Mouse (Mus musculus) splenic B cell, adult 2 months (primary cell): ENCODE results near the gene Rab8a.

Experiments used
- DNase-seq: peaks from one replicate; pipeline ENCODE4 v3.0.0-alpha.2; 2011; ENCODE audit warnings: low read depth, low spot score
- H3K27me3 ChIP-seq: 2 replicates; pipeline ENCODE4 v1.6.1; 2012; ENCODE audit warnings: mild to moderate bottlenecking, low read length, moderate library complexity, mixed read lengths; ENCODE audit not compliant: control insufficient read depth, poor library complexity, insufficient read depth, severe bottlenecking
- H3K36me3 ChIP-seq: 2 replicates; pipeline ENCODE4 v1.6.1; 2012; ENCODE audit warnings: mild to moderate bottlenecking, low read length, moderate library complexity, mixed read lengths; ENCODE audit not compliant: control insufficient read depth, poor library complexity, insufficient read depth, severe bottlenecking

Gene Rab8a

DNA sequence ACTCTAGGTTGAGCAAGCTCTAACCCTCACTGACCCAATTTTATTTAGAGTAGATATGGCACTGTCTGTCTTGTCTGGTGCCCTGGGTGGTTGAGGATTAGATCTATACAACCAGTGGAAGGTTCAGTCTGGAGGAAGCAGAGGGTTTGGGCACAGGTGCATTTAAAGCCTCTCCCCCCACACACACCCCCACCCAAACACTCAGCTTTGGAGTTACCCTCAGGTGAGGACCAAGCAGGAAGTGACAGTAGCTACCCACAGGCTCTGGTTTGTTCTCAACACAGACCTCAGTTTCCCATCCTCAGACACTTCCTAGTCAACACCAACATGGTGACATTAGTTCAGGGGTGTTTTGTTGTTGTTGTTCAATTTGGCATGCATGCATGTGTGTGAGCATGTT is 1.8 kb downstream of the Rab8a start:
- Histone ChIP-seq H3K27me3 (no peaks in the 10 kb centered on the region), H3K36me3 (no peaks in the 10 kb centered on the region; the same call in 1 of the 2 replicates)
- peak; percentile 23 for DNase-seq

DNA sequence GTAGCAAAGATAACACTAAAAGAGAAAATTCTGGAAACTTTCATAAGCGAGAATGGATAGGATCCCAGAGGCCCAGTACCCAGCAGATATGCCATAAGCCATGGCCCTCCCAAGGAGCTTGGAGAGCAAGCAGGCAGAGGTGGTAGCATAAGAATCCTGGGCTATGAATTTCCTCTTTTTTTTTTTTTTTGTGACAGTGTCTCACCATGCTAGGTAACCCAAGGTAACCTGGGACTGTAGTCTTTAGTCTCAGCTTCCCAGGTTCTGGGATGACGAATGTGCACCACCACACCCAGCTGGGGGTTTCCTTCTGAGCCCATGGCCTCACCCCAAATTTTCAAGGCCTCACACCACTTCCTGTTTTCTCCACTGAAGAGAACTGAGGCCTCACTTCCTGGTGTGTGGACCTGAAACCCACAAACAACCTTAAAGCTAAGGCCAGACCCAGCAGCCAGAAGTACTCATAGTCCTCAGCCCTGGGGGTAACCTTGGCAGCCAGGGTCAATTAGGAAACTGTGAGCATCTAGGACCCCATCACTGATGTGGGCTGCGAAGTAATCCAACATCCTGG is 8.2 kb downstream of the Rab8a start:
- H3K36me3 ChIP-seq = peaks cover 24% of the 10 kb centered on the region
- DNase-seq = peak; percentile 88

DNA sequence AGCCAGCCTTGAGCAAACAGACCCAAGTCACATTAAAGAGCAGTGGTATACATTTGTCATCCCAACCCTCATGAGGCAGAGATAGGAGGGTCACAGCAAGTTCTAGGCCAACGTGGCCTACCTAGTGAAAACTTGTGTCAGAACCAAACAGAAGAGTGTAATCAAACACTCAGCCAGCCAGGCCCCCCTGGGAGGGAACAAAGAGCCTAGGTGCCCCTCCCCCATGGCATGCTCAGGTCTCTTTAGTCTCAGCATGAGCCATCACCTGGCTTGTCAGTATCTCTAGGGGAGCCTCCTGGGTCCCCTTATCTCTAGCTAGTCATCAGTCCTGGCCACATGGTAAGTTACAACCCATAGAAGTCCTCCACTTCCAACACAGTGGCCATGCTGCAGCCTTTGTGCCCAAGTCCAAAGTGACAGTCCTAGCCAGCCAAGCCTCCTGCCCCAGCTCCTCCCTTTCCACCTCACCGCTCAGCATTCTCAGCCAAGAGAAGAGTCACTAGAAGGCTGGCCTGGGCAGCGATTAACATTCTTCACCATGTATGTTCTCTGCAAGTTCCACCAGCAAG is 8.8 kb downstream of the Rab8a start:
- H3K27me3 ChIP-seq = no peaks in the 10 kb centered on the region
- peaks cover 24% of the 10 kb centered on the region for H3K36me3 ChIP-seq
- DNase-seq = no peak

More for the DNA sequence above, 8.2 kb downstream of the Rab8a start:
- no peaks in the 10 kb centered on the region for H3K27me3 ChIP-seq

DNA sequence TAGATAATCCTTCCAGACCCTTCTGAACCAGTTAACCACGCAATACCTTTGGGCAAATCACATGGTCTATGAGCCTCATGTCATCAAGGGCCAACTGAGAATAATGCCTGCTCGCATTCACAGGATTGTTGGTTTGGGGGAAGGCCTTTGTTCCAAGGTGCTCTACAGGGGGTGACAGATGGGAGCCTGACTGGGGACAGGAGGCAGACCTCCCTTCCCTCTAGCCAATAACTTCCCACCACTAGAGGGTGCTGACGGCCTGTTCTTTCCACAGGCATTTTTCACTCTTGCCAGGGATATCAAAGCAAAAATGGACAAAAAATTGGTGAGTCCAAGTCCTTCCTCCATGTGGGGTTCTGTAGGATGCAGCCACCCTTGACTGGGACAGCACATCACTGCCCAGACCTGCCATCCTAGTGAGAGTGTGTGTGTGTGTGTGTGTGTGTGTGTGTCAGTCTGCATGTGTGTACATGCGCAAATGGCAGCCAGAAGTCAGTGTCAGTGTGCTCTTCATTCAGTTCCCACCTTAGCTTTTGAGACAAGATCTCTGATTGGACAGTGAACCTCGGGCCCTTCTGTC is 16.4 kb downstream of the Rab8a start:
- H3K27me3 ChIP-seq = no peaks in the 10 kb centered on the region
- peak; percentile 87 for DNase-seq
- peaks cover 31% of the 10 kb centered on the region for H3K36me3 ChIP-seq

DNA sequence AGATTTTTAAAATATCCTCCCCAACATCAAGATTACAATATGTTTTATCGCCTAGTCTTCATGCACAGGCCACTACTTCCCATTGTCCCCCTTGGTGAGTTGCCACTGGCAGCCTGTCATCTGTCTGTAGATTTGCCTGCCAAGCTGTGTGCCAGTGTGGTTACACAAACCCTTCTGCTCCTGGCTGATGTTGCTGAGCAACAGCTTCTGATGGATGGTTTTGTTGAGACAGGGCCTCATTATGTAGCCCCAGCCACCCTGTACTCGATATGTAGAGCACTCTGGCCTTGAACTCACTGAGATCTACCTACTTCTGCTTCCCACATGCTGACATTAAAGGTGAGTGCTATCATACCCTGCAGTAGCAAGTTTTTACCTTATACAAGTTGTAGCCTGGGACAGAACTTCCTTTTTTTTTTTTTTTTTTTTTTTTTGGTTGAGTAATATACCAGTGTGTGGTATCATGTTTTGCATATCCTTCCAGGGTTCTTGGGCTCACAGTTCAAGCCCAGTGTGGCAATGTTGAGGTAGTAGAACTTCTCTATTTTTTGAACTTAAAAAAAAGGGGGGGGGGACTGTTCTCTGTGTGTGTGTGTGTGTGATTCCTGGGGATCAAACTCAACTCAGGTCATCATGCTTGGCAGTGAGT is 22.7 kb downstream of the Rab8a start:
- Histone ChIP-seq H3K27me3 (no peaks in the 10 kb centered on the region), H3K36me3 (peaks cover 12% of the 10 kb centered on the region)
- DNase-seq = peak; percentile 86

DNA sequence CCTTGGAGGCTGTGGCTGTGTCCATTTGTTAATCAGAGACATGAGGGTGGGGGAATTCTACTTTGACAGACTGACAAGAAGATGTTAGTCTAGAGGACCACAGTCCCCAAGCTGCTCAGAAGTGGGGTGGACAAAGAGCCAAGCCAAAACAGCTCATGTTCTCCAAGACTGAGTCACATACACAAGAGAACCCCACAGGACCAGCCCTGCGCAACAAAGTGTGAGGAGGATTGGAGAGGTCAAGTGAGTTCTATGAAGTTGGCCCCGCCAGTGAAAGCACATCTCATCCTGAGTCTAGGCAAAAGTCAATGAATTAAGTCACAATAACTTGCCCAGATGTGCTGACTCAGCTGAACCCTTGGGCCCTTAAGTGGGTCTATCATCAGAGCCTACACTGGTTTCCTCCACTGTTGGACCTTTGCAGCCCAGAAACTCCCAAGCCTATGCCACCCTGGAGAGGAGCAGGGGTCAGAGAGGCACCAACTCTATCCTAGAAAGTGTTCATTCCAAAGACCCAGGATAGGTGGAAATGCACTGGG is 26.9 kb downstream of the Rab8a start:
- no peaks in the 10 kb centered on the region for H3K27me3 ChIP-seq
- no peaks in the 10 kb centered on the region for H3K36me3 ChIP-seq
- DNase-seq = no peak

DNA sequence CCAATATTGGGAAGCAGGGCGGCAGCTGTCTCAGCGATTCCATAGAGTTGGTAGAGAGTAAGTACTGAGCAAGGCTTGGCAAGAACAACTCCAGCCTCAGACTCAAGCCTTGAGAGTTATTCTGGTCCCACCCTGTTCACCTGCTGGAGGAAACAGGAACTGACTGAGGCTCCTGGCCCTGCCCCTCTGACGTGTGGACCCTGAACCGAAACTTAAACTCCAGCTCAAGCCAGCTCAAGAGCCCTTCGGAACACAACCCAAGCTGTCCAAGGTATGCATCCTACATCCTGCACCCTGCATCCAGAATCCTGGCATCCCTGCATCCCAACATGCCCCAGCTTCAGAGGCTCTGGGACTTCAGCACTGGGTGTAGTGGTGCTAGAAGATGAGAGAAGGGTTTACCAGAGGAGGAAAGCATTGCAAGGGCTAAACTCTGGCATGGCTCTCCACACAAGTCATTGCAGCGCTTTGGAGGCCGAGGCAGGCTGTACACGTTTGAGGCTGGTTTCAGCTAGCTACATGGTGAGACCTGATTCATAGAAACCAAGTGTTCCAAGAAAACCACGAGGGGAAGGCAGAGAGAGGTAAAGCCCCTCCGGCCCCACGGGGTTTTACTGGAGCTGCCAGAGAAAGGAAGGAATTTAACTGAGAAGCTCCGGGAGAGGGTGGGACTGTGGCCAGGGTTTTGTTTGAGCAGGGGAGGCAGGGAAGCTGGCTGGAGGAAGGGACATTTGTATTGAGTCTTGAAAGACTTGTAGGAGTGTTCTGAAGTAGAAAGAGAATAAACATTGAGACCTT is 28.6 kb downstream of the Rab8a start, which contains the start of gene Hsh2d:
Gene Hsh2d (plus strand): TSS at position 222 of the 798 bp plus-strand sequence.
- Histone ChIP-seq H3K36me3 (peaks cover 5% of the 10 kb centered on the region), H3K27me3 (no peaks in the 10 kb centered on the region)
- peak; percentile 88 for DNase-seq

DNA sequence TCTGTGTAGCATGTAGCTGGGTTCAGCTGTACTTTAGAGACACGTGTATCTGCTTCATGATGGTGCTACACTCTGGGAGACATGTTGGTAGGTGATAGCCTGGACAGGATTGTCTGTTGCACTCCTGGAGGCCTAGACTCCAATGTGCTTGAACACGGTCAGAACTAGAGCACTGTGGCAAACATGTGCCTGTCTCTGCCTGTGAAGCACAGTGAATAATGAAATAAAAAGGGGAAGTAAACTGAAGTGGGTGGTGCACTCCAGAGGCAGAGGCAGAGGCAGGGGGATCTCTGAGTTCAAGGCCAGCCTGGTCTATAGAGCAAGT is 29.2 kb downstream of the Rab8a start:
- DNase-seq = peak; percentile 68
- no peaks in the 10 kb centered on the region for H3K27me3 ChIP-seq

DNA sequence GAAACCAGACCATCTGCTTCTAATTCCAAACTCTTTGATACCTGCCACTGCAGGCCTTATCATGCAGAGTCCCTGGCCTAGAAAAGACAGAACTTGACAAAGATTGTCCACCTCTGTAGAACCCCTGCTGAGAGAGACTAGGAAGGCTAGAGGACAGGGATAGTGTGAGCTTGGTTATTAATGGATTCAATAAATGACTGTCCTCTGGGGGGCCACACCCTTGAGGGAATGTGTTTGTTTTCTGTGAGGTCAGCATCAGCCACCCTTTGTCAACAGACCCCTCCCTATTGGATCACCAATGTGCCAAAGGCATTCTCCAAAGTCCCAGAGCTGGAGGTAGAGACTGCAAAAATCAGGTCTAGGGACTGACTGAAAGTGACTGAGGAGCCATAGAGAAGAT is 31.1 kb downstream of the Rab8a start:
- DNase-seq = no peak
- peaks cover 18% of the 10 kb centered on the region for H3K36me3 ChIP-seq
- no peaks in the 10 kb centered on the region for H3K27me3 ChIP-seq

More for the DNA sequence above, 29.2 kb downstream of the Rab8a start:
- peaks cover 9% of the 10 kb centered on the region for H3K36me3 ChIP-seq

DNA sequence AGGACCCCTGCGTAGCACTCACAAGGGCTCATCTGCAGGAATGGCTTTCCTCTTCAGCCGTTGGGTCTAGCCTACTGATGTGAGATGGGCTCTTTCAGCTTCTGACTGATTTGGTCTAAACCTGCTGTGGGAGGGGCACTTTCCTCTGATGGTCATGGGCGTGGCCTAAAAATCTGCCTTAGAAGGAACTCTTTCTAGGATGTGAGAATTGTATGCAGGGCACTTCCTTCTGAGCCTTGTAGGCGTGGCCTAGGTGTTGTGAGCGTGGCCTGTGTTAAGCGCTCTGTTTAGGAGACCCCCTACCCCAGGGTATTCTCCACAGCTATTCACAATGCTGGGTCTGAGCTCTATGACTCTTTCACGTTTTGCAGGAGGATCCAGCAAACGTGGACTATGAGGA is 37.0 kb downstream of the Rab8a start:
- H3K27me3 ChIP-seq = no peaks in the 10 kb centered on the region
- H3K36me3 ChIP-seq = peaks cover 48% of the 10 kb centered on the region
- DNase-seq = no peak

DNA sequence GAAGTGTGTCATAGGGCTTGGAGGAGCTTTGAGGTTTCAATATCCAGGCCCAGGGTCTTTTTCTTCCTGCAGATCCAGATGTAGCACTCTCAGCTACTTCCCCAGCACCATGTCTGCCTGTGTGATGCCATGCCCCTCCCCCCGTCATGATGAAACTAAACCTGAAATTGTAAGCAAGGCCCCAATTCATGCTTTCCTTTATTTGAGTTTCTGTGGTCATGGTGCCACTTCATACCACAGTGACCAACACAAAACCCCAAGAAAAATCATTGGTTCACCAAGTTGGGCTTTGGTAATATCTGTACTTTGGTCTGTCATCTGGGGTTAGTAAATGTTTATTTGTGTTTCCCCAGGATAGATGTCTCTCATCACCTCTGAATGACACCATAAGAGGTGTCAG is 47.6 kb downstream of the Rab8a start:
- DNase-seq = no peak
- Histone ChIP-seq H3K27me3 (no peaks in the 10 kb centered on the region), H3K36me3 (no peaks in the 10 kb centered on the region)

DNA sequence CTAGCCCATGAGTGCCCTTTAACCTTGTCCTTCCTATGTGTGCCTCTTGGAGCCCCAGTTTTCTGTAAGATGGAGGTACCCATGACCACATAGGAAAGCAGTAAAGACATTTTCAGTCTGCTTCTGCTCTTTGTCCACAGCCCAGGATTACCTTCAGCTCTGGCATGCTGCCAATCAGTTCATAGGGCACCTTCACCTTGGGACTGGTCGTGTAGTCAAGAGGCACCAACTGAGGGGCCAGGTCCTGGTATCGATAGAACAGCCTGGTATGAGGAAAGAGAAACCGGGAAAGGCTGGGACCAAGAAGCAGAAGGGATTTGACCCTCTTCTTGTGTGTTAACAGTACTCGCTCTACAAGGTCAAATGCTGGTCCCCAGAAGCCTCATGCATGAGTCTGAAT is 49.2 kb downstream of the Rab8a start:
- H3K27me3 ChIP-seq = no peaks in the 10 kb centered on the region
- no peak for DNase-seq

DNA sequence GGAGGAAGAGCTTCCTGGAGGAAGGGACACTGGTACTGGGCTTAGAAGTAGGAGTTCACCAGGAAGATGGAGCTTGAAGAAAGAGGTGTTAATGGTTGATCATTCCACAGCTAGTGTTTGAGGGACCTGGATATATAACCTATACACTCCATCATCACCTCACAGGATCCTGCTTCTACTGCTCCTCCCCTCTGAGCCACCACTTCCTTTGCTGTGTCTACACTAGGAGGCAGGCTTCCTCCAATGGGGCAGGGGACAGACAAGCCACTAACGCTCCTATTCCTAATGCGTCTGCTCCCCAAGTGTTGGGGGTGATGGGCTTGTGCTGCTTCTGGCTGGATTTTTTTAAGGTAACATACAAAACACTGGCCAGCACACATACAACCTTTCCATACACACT is 49.7 kb downstream of the Rab8a start:
- no peaks in the 10 kb centered on the region for H3K27me3 ChIP-seq
- DNase-seq = no peak
- no peaks in the 10 kb centered on the region for H3K36me3 ChIP-seq

More for the DNA sequence above, 49.2 kb downstream of the Rab8a start:
- no peaks in the 10 kb centered on the region for H3K36me3 ChIP-seq

DNA sequence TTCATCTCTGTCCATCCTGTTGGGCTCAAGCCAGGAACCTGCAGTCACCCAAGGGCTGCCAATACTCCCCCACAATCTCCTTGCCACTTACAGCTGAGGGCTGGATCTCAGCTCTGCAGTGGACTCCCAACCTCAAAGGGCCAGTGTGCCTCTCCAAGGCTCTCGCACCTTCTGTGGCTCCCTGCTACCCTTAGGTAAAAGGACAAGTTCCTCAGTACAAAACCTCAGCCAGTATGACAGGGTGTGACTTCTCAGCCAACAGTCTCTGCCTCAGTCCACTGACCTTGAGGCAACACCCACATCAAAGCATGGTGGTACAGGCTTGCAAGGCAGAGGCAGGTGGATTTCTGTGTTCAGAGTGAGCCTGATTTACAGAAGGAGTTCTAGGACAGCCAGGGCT is 50.8 kb downstream of the Rab8a start:
- H3K36me3 ChIP-seq = no peaks in the 10 kb centered on the region
- DNase-seq = peak; percentile 38
- H3K27me3 ChIP-seq = no peaks in the 10 kb centered on the region
